28 mouse cellular contexts compared by ENCODE assay signal in genomic region chr12:17679571-17679970, GRCm38 (mm10). TPM values are rescaled to one million over a fixed set of nuclear protein-coding genes. Genes with fewer than 3 reads are reported as not detected.
DNase-seq lines count a peak whose midpoint lies in the region; ATAC-seq lines count a peak whose summit lies in the region.
"Had no signal": no experiment of that assay in that cellular context is flagged by ENCODE, and none has a peak within 500 bp of the region (broad histone marks: within the 10 kb centered on the region; RNA-seq: fewer than 3 reads in every experiment).

No protein-coding gene starts in this region.

- H3K27me3 ChIP-seq in midbrain, embryonic 11.5 days (ENCODE audit: control insufficient read depth, insufficient read depth, low read length) = no peaks in the 10 kb centered on the region
- no peaks in the 10 kb centered on the region for H3K27me3 ChIP-seq in midbrain, embryonic 15.5 days (replicated peaks)
- H3K27me3 ChIP-seq: heart, embryonic 12.5 days; intestine, embryonic 15.5 days; limb, embryonic 12.5 days; midbrain, embryonic 12.5 days; neural tube, embryonic 13.5 days had no signal

- H3K4me1 ChIP-seq in midbrain, embryonic 11.5 days (ENCODE audit: control insufficient read depth, insufficient read depth, low read length) = no peaks in the 10 kb centered on the region
- no peaks in the 10 kb centered on the region for H3K4me1 ChIP-seq in midbrain, embryonic 15.5 days
- H3K4me1 ChIP-seq: intestine, embryonic 15.5 days; limb, embryonic 12.5 days; midbrain, embryonic 12.5 days; neural tube, embryonic 13.5 days had no signal

- peak; percentile 28 for DNase-seq in layer of hippocampus, adult 9-11 months
- DNase-seq in layer of hippocampus, adult 9-10 months (ENCODE audit: low spot score) = no peak
- peak; percentile 26 for DNase-seq in midbrain, embryonic 11.5 days (ENCODE audit: low spot score, missing footprints)
- DNase-seq in thymus, adult 18-20 months = no peak
- no peak for DNase-seq in gastrocnemius, adult 8-10 months (ENCODE audit: low spot score in 2 of 2)
- no peak for DNase-seq in frontal cortex, postnatal 14 days (ENCODE audit: low spot score in 2 of 2)
- DNase-seq: adrenal gland, postnatal 10 days; cerebellum, adult 11-12 months; cerebellum, postnatal 25 days; embryo, embryonic 11 days; gastrocnemius, postnatal 10 days; heart, postnatal 10 days; kidney, adult 8-10 months; kidney, postnatal 10 days; layer of hippocampus, postnatal 36 days; lung, adult 18-20 months; right cerebral cortex, adult 18-20 months; right cerebral cortex, postnatal 4 days had no signal

- no peak for ATAC-seq in midbrain, embryonic 11.5 days (ENCODE audit: low FRiP score)
- no peak for ATAC-seq in midbrain, embryonic 15.5 days (replicated peaks)
- ATAC-seq: forebrain, embryonic 14.5 days; hindbrain, embryonic 16.5 days; intestine, embryonic 15.5 days had no signal

- H3K27ac ChIP-seq in midbrain, embryonic 11.5 days (ENCODE audit: low read depth, low read length) = no peak overlapping the region
- no peak overlapping the region for H3K27ac ChIP-seq in midbrain, embryonic 15.5 days
- peak overlapping the region; percentile 82 for H3K27ac ChIP-seq in macrophage
- H3K27ac ChIP-seq: hindbrain, embryonic 10.5 days; intestine, embryonic 15.5 days; limb, embryonic 12.5 days; midbrain, embryonic 12.5 days; neural tube, embryonic 13.5 days had no signal

- 84% methylated on average over 4 of the region's 4 CpGs for WGBS in midbrain, embryonic 11.5 days
- 92% methylated on average over 4 of the region's 4 CpGs for WGBS in midbrain, embryonic 15.5 days
- WGBS in macrophage (ENCODE audit: missing documents) = 13% methylated on average over 4 of the region's 4 CpGs

- no peaks in the 10 kb centered on the region for H3K36me3 ChIP-seq in midbrain, embryonic 11.5 days (ENCODE audit: control insufficient read depth, insufficient read depth, low read length)
- no peaks in the 10 kb centered on the region for H3K36me3 ChIP-seq in midbrain, embryonic 15.5 days (replicated peaks)
- H3K36me3 ChIP-seq in macrophage (ENCODE audit: inconsistent target) = no peaks in the 10 kb centered on the region
- H3K36me3 ChIP-seq: heart, embryonic 12.5 days; hindbrain, embryonic 10.5 days; intestine, embryonic 15.5 days; limb, embryonic 12.5 days; midbrain, embryonic 12.5 days; neural tube, embryonic 13.5 days had no signal

- H3K9ac ChIP-seq in midbrain, embryonic 11.5 days (ENCODE audit: low read length) = no peak overlapping the region
- H3K9ac ChIP-seq in midbrain, embryonic 15.5 days = no peak overlapping the region
- H3K9ac ChIP-seq: heart, embryonic 12.5 days; intestine, embryonic 15.5 days; limb, embryonic 12.5 days; midbrain, embryonic 12.5 days; neural tube, embryonic 13.5 days had no signal

- H3K79me2 ChIP-seq in macrophage (ENCODE audit: inconsistent target) = no peaks in the 10 kb centered on the region

- H3K4me3 ChIP-seq in midbrain, embryonic 11.5 days (ENCODE audit: low read depth, low read length) = no peak overlapping the region
- no peak overlapping the region for H3K4me3 ChIP-seq in midbrain, embryonic 15.5 days
- no peak overlapping the region for H3K4me3 ChIP-seq in macrophage (ENCODE audit: inconsistent target)
- H3K4me3 ChIP-seq: heart, embryonic 12.5 days; hindbrain, embryonic 10.5 days; intestine, embryonic 15.5 days; limb, embryonic 12.5 days; midbrain, embryonic 12.5 days; neural tube, embryonic 13.5 days had no signal

- H3K9me3 ChIP-seq in midbrain, embryonic 11.5 days (ENCODE audit: control insufficient read depth, low read length) = no peaks in the 10 kb centered on the region
- H3K9me3 ChIP-seq in midbrain, embryonic 15.5 days = no peaks in the 10 kb centered on the region
- H3K9me3 ChIP-seq: heart, embryonic 12.5 days; hindbrain, embryonic 10.5 days; intestine, embryonic 15.5 days; limb, embryonic 12.5 days; midbrain, embryonic 12.5 days; neural tube, embryonic 13.5 days had no signal

- H3K4me2 ChIP-seq in midbrain, embryonic 11.5 days = no peak overlapping the region
- H3K4me2 ChIP-seq in midbrain, embryonic 15.5 days = no peak overlapping the region
- H3K4me2 ChIP-seq: heart, embryonic 12.5 days; intestine, embryonic 15.5 days; limb, embryonic 12.5 days; midbrain, embryonic 12.5 days; neural tube, embryonic 13.5 days had no signal

RNA-seq across cellular contexts. Expression of gene Hpcal1, which starts 11.1 kb away (rescaled TPM):
- polyA plus RNA-seq in midbrain, embryonic 11.5 days (2014; fragmentation: Nextera tagmentation; extraction: Ambion mirVana) = 36.4 and 39.1 TPM in 2 replicates
- 92.6 and 97.2 TPM in 2 replicates for polyA plus RNA-seq in midbrain, embryonic 15.5 days (2015; fragmentation: Nextera tagmentation; extraction: Ambion mirVana)
- total RNA-seq in macrophage (2018; cell fraction: chromatin; rRNA removed) = 10 to 100 TPM in 25 of 26 experiments, 1 to 10 TPM in 1; 7.3 to 55.5 (median 28.3) TPM
- 100 to 1,000 TPM; 125 to 174 (median 149) TPM for total RNA-seq in macrophage (2018; cell fraction: cytosol; rRNA removed)
- total RNA-seq in macrophage (2018; cell fraction: nucleus; rRNA removed) = 100 to 1,000 TPM in 4 of 26 experiments, 10 to 100 TPM in 22; 40.3 to 121 (median 76.1) TPM
- polyA plus RNA-seq in macrophage (2018) = 131 to 142 TPM (median 142 TPM) in 3 replicates
- 1 to 10 TPM; 3.4 to 3.9 (median 3.5) TPM for total RNA-seq in gastrocnemius, adult 8-10 months (2022)

Comparison
In these comparisons a context has a peak if more than half of its experiments do, and no peak if none do; other contexts are left out.
1. DNase-seq: peak in layer of hippocampus, adult 9-11 months (single experiment) and midbrain, embryonic 11.5 days (single experiment); none in layer of hippocampus, adult 9-10 months (single experiment), thymus, adult 18-20 months (0 of 2), gastrocnemius, adult 8-10 months (0 of 2) and frontal cortex, postnatal 14 days (0 of 2).